Mouse (Mus musculus) heart, postnatal 10 days (tissue): ENCODE results near the gene Camsap1. TPM values are rescaled to one million over a fixed set of nuclear protein-coding genes. Genes with fewer than 3 reads are reported as not detected.
A peak's percentile ranks its signal among the peaks of the same experiment; 100 is the strongest.

Source experiments
- DNase-seq, 2 experiments: peaks; one replicate each; pipeline ENCODE4 v3.0.0; 2021
- intact Hi-C: fragments of 180-260 bp; cut with DNase I; formaldehyde crosslinking; loops from one replicate; pipeline ENCODE4 v1.15.1; 2025
- total RNA-seq, 2 experiments: library from RNA; stranded (reverse); gene quantifications; 2 replicates each; pipeline ENCODE4 v1.2.3; 2021

Camsap1 gene
- total RNA-seq, 2 experiments from 2014 or later: 36.3 to 37.1 TPM

DNA sequence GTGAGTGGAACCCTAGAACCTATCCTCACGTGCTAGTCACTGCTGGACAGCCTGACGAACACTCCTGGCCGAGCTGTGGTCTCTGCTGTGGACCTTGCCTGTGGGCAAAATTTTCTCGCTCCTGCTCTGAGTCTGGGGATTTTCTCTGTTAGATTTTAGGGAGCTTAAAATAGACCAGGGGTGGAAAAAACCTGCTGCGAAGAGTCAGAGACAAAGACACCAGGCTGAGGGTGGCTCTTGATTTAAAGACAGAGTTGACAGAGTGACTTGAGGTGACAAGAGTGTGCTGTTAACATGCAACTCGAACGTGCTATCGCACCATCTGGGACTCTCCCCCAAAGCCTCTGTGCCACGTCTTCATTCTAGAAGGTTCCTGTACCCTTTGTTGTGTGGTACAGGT lies 84.1 kb downstream of the Camsap1 start:
- no peak for DNase-seq
- intact Hi-C loops: no loop called here

DNA sequence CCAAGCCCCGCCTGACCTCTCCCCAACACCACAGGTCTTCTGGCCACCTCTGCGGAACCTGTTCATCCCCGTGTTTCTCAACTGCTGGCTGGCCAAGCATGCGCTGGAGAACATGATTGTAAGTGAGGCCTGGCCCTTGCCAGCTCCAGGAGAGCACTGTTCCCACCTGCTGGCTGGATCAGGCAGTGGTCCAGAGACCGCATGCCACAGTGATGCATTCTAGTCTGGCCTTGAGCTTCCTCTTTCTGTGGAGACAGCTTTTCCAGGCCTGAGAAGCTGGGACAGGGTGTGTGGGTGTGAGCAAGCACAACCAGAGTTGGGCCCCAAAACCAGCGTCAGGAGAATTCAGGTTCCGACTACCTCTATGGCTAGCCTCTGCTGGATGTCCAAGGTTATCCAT lies 90.6 kb downstream of the Camsap1 start:
- intact Hi-C loops: no loop called here
- DNase-seq: no peak

GRCm38 (mm10) chr2:25888144-25888543 lies 94.9 kb downstream of the Camsap1 start:
- intact Hi-C loops: no loop called here

DNA sequence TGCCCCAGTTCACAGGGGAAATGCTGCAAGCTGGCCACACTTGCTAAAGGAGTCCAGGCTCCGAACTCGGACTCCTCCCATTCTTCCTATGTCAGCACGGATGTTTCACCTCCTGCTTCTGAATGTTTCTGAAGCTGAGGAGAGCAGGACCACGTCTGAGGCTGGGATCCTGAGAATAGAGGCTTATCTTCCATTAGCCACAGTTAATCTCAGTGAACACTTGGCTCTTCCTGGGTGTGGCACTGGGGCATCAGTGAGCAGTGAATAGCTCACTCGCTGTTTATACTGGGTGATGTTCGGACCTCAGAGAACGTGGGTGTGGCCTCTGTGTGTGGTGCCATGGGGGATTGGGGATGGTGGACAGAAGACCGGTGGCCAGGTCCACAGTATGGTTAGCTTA lies 95.9 kb downstream of the Camsap1 start:
- no peak for DNase-seq
- intact Hi-C loops: no loop called here

More at GRCm38 (mm10) chr2:25888144-25888543, 94.9 kb downstream of the Camsap1 start:
- DNase-seq: peak in 1 of 2 experiments; percentile 9

- intact Hi-C loops: no loop called here
These were observed 98.3 kb downstream of the Camsap1 start for GRCm38 (mm10) chr2:25884756-25885155.

GRCm38 (mm10) chr2:25882276-25882675 lies 100.8 kb downstream of the Camsap1 start:
- intact Hi-C loops: no loop called here
- no peak for DNase-seq

More at GRCm38 (mm10) chr2:25884756-25885155, 98.3 kb downstream of the Camsap1 start:
- DNase-seq: no peak

- DNase-seq: no peak
- intact Hi-C loops: no loop called here
These were observed 104.0 kb downstream of the Camsap1 start for GRCm38 (mm10) chr2:25879061-25879460.

DNA sequence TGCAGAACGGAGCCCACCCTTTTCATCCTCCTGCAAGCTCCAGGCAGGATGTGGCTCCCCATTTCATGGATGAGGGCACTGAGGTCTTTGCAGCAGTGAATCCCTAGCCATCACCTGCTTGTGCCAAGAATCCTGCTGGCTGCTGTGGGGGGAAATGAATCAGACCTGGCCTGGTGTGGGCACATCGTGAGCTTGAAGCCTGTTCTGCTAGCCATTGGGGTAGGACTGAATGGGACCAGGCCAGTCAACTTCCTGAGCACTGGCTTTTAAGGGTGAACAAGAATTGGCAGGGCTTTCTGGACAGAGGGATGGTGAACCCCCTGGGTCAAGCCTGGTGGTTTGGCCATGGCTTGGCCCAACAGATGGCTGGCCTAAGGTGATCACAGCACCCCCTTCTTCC lies 104.6 kb downstream of the Camsap1 start:
- intact Hi-C loops: no loop called here
- DNase-seq: no peak

DNA sequence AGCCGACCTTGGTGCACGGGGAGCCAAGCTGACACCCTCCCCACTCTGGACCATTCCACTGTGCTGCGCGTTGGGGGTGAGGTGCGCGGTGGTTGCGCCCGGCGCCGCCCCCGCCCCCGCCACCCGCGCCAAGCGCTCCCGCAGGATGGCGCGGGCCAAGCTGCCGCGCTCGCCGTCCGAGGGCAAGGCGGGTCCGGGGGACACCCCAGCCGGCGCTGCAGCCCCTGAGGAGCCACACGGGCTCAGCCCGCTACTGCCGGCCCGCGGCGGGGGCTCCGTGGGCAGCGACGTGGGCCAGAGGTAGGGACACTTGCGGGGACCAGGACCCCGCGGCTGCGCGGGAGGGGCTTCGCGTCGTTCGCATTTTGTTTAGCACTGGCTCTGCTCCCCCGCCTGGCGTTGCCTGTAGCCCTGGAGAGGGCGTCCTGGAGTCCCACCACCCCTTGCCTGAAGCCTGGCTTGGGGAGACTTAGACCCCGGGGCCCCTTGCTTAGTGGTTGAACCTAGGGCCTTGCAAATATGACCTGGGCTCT lies 105.3 kb downstream of the Camsap1 start:
- DNase-seq: no peak
- intact Hi-C loops: no loop called here

GRCm38 (mm10) chr2:25877250-25877735 lies 105.8 kb downstream of the Camsap1 start:
- intact Hi-C loops: no loop called here

More at GRCm38 (mm10) chr2:25877250-25877735, 105.8 kb downstream of the Camsap1 start:
- DNase-seq: no peak

Other genes starting within 250 kb of the Camsap1 start
- gene Obp2b, start 246.3 kb downstream of the Camsap1 start, total RNA-seq: not detected
- gene Lcn3, start 217.7 kb downstream of the Camsap1 start, total RNA-seq: not detected
- not detected for gene Lcn11, start 206.3 kb downstream of the Camsap1 start, total RNA-seq
- gene Gm13539, start 201.0 kb downstream of the Camsap1 start, total RNA-seq: not detected
- gene Glt6d1, start 167.4 kb downstream of the Camsap1 start, total RNA-seq: not detected
- not detected for gene Lcn9, start 160.1 kb downstream of the Camsap1 start, total RNA-seq
- gene Sohlh1, start 136.0 kb downstream of the Camsap1 start, total RNA-seq: not detected
- gene Kcnt1, start 119.5 kb downstream of the Camsap1 start, total RNA-seq: 1 to 10 TPM in 1 of 2 experiments, under 1 TPM in 1; 0.62 to 1.1 TPM
- gene Ubac1, start 38.5 kb upstream of the Camsap1 start, total RNA-seq: 10 to 100 TPM; 71.6 to 76.9 TPM
- 10 to 100 TPM; 12.2 to 15.9 TPM for gene Nacc2, start 139.9 kb upstream of the Camsap1 start, total RNA-seq
- gene Lhx3, start 225.0 kb upstream of the Camsap1 start, total RNA-seq: not detected